Mouse (Mus musculus) kidney, adult 2 months (tissue): Measurements from ENCODE around the gene Ccn2.

ENCODE experiments used
- CTCF ChIP-seq: fragments of 200-500 bp; conservative IDR thresholded peaks from 2 replicates; pipeline ENCODE4 v1.5.1; 2011; ENCODE audit warnings: low read depth, mild to moderate bottlenecking, control low read depth, low read length, moderate library complexity, mixed read lengths; ENCODE audit not compliant: insufficient read depth, insufficient read length
- POLR2A ChIP-seq: fragments of 200-500 bp; IDR thresholded peaks from one replicate; pipeline ENCODE4 v1.6.1; 2011; ENCODE audit warnings: low read depth, low read length, control low read depth

- no peak for TF ChIP-seq POLR2A
- peak; percentile 99 for TF ChIP-seq CTCF
These were observed 27.3 kb downstream of the Ccn2 start for GRCm38 (mm10) chr10:24622586-24622985.
